Mouse (Mus musculus): ENCODE measurements around the gene Gaa.
"Not testable (repeated sequence)": the region's sequence is repeated elsewhere in the genome, so short reads cannot be mapped to it uniquely, and the experiment has no call there.

Gene Gaa

GRCm38 (mm10) chr11:119256557-119256956, 11.1 kb upstream of the Gaa start:
- not testable (repeated sequence) for DNase-seq

- no peak for DNase-seq
These were observed 9.5 kb upstream of the Gaa start for GRCm38 (mm10) chr11:119258216-119258571.

DNA sequence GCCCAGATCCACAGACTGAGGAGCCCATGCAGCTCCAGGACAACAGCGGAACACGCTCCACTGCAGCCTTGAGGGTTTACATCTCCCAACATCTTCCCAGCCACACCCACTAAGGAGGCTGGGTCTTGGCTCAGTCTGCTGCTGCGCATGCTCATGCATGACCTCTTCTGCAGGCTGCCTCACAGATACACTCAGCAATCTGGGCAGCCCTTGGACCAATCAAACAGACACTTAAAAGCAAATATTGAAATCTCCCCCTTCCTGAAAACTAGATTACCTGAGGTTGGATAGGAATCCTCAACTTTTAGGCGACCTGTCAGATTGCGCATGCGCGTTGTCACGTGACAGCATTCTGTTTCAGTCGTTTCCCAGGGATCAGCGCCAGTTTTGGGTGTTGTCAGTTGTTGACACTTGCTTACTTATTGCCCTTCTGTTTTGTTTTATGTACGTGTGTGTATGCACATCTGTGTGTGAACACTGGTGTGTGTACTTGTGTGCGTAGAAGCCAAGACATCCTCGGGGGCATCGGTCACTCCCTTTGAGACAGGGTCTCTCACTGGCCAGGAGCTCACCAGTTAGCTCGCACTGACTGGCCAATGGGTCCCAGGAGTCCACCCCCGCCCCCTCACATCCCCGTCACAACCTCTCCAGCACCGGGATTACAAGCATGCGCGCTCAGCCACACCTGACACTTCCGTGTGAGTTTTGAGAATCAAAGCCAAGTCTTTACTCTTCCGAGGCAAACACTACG, 8.9 kb upstream of the Gaa start:
- peak; percentile 49 for DNase-seq

- DNase-seq, result no peak
These were observed 7.7 kb upstream of the Gaa start for GRCm38 (mm10) chr11:119259977-119260376.

GRCm38 (mm10) chr11:119264413-119264812, 3.3 kb upstream of the Gaa start:
- DNase-seq, result no peak

GRCm38 (mm10) chr11:119265811-119266210, 1.9 kb upstream of the Gaa start:
- no peak for DNase-seq

- no peak for DNase-seq
These were observed 429 bp upstream of the Gaa start for GRCm38 (mm10) chr11:119267241-119267674.

- DNase-seq, result peak; percentile 73
These were observed 989 bp downstream of the Gaa start for GRCm38 (mm10) chr11:119268557-119269195.

- DNase-seq, result not testable (repeated sequence)
These were observed 4.8 kb downstream of the Gaa start for GRCm38 (mm10) chr11:119272492-119272891.

GRCm38 (mm10) chr11:119273186-119273930, 5.7 kb downstream of the Gaa start:
- no peak for DNase-seq

GRCm38 (mm10) chr11:119281030-119281429, 13.3 kb downstream of the Gaa start:
- DNase-seq, result no peak

GRCm38 (mm10) chr11:119285791-119286527, 18.3 kb downstream of the Gaa start:
- DNase-seq, result no peak

- peak; percentile 23 for DNase-seq
These were observed 19.7 kb downstream of the Gaa start for GRCm38 (mm10) chr11:119287207-119287992.

- not testable (repeated sequence) for DNase-seq
These were observed 25.2 kb downstream of the Gaa start for GRCm38 (mm10) chr11:119292861-119293260.

- no peak for DNase-seq
These were observed 30.3 kb downstream of the Gaa start for GRCm38 (mm10) chr11:119297996-119298395.

DNA sequence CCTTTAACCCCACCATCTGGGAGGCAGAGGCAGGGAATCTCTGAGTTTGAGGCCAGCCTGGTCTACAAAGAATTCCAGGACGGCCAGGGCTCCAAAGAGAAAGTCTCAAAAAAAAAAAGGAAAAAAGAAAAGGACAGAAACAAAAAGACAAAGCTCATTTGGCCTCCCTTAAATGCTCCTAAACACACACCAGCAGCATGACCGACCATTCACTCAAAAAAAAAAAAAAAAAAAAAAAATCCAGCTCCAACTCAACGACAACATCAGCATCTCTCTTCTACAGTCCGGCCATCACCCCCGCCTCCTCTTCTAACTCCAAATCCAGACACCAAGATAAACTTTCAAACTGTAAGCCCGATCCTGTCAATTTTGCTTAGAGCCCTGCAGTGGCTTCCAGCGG, 31.2 kb downstream of the Gaa start:
- DNase-seq, result no peak

DNA sequence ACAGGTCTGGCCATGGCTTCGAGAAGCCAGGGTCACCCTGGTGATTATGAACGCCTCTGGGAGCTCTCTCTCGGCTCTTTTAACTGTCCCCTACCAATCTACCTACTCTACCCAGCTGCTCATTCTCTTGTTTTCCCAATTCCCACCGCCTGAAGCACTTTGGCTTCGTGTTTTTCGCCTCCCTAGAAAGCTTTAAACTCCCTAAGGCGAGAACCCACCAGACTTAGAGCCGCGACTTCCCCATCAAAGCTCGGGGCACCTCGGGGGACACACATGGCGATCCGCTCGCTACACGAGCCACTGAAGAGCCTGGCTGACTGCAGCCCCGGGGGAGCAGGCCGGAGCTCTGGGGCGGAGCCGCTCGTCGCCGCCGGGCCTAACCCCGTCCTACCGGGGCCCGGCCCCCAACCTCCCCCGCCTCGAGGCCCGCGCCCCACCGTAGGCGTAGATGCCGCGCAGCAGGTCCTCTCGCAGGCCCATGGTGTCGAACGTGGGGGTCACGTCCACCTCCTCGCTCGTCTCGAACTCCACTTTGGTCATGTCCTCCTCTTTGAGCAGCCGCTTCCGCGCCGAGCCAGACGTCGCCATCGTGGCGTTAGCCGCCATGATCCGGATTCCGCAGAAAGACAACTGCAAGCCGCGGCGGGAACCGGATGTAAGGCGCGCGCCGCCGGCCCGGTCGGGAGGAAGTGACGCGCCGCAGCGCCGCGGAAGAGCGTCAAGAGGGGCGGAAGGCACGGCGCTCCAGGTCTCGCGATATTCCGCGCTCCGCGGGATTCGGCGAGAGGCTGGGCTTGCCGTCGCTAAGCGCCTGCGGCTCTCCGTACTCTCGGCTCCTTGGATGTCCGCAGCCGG, 31.9 kb downstream of the Gaa start, which contains the start of gene Eif4a3:
Eif4a3 (minus strand) TSS at position 699 of the 855 bp plus-strand sequence.
- DNase-seq, result peak; percentile 96

DNA sequence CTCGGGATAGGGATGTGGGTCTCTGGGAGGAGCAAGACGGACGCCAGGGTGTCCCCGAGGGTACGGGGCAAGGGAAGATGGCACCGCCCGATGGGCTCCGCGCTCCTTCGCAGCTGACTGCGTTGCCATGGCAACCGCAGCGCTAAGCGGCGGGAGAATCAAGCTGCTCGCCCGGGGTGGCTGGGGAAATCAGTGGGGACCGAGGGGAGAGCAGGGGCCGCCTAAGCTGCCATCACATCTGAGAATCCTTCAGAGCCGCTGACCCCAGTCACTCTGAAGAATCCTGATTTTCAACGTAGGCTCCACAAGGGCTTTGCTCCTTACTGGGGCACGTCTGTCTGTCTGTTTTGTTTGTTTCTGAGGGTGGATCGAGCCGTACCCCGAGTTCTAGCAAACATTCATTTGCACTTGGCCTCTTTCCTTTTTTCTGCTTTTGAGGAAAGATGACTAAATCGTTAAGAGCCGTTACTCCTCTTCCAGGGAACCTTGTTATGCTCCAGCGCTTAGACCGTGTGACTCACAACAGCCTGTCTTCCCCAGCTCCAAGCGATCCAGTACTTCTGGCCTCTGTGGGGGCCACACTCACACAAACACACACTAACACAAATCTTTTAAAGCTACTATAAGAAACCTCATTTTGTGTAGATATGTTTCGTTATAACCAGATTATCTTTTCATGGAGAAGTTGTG, 32.7 kb downstream of the Gaa start:
- no peak for DNase-seq

- no peak for DNase-seq
These were observed 33.3 kb downstream of the Gaa start for GRCm38 (mm10) chr11:119300986-119301385.

- no peak for DNase-seq
These were observed 37.4 kb downstream of the Gaa start for GRCm38 (mm10) chr11:119304904-119305712.
